Mouse (Mus musculus): Measurements from ENCODE around the gene Apoc2.

Gene Apoc2

DNA sequence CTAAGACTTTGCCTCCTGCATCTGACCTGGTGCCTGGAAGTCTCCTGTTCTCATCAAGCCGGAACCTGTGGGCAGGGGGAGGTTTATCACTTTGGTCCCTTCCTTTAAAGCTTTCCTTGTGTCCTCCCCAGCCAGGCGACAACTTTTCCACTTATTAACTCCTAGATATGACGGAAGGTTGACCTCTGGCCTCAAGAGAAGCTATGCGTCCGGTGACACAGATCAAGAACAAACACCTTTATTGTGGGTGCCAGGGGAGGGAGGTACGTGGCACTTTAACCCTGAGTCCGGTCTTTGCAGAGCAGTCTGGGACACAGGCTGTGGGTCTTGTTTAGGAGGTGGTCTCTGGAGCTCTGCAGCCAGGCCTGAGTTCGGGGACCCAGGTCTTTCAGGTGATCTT, at the start of gene Apoc2:
Gene Apoc2 (minus strand): TSS at position 70 of the 400 bp plus-strand sequence.
- no peak for DNase-seq

DNA sequence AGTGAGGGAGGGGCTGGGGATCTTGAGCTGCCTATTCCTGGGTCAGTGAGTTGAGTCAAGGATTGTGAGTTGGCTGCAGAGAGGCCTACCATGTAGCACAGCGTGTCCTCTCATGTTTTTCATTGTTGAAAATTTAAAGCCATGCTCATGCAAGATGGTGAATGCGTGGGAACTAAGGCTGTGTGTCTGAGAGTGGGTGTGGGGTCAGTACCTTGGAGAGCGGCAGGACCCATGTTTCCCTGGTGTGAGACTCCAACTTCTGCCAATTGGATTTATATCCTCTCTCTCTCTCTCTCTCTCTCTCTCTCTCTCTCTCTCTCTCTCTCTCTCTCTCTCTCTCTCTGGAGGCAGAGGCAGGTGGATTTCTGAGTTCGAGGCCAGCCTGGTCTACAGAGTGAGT, 48.8 kb upstream of the Apoc2 start:
- no peak for DNase-seq

DNA sequence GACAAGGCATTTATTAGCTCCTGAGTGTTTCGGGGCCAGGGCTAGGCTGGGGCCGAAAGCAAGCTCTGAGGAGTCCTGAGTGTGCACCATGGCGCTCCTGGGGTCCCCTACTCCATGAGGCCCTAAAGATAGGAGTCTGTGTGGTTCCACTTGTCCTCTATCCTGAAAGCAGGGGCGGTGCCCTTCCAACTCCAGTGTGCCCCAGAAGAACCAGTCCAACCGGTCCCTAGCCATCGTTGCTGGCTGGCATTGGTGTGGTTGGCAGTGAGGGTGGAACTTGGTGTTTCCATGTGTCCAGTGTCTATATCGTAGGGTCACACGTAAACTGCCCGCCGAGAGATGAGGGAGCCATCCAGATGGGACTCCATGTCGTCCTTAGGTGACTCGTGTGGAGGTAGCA, 46.4 kb upstream of the Apoc2 start:
- no peak for DNase-seq

DNA sequence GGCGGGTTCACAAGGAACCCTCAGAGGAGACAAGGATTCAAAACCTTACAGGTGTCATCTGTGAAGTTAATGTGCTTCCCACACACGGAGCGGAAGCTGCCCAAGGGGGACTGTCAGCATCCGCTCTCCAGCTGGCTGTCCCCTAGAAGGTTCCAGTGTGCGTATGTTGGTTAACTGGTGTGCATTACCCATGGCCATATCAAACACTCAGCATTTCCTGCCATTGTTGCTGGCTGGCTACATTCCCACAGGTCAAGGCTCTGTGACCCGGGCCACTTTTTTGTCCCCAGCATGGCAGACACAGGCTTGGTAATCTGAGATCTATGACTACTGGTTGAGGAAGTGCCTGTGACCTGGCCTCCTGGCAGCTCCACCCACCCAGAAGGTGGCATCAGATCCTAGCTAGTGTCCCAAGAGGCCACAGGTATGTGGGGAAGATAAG, 45.0 kb upstream of the Apoc2 start:
- DNase-seq: no peak

DNA sequence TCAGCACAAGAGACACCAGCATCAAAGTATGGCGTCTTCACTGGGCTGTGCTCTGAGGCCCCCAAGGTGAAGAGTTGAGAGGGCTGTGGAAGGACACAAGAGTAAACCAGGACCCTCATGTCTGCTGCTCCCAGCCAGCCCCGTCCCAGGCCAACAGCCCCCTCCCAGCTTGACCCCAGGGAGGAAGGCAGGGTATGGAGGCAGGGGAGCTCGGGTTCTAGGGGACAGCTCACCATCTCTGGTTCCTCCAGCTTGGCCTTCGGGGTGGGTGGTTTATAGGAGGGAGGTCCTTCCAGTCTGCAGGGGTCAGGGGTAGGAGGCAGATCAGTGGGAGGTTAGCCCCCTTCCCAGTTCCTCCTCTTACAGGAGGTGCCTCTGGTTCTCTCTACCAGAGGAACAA, 41.5 kb upstream of the Apoc2 start:
- DNase-seq: no peak

DNA sequence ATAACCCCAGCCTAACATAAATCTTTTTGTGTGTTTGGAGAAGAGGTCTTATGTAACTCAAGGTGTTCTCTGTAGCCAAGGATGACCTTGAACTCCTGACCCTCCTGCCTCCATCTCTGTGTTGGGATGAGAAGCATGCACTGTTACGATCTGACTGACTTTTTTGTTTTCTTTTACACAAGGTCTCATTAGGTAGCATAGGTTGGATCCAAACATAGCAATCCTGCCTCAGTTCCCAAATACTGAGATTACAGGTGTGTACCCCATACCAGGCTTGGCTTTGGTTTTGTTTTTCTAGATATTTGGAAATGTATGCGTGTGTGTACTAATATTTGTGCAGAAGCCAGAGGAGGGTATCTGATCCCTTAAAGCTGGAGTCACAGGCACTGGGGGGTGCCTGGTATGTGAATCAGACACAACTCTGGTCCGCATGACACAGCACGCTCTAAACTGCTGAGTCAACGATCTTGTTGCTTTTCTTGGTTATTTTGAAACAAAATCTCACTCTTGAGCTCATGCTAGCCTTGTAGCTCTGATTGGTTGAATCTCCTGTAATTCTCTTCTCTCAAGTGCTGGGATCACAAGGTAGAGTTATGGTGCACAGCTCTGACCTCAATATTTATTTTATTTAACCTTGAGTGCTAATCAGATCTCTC, 40.7 kb upstream of the Apoc2 start:
- DNase-seq: no peak

DNA sequence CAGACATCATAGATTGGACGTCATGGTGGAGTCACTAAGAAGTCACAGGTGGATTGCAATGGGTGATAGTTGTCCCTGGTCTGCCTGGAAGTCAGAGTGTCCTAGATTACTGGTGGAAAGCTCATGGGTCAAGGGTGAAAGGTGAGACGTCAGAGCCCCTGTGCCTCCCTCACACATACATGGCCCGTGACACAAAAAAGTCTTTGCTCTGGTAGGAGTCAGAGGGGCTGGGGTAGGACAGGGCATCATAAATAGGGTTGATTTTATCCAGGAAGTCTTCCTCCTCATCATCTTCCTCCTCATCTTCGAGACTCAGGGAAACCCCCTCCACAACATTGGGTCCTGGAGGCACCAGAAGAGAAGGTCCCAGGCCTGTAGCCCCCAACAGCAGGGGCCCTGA, 39.6 kb upstream of the Apoc2 start:
- DNase-seq: peak; percentile 60

DNA sequence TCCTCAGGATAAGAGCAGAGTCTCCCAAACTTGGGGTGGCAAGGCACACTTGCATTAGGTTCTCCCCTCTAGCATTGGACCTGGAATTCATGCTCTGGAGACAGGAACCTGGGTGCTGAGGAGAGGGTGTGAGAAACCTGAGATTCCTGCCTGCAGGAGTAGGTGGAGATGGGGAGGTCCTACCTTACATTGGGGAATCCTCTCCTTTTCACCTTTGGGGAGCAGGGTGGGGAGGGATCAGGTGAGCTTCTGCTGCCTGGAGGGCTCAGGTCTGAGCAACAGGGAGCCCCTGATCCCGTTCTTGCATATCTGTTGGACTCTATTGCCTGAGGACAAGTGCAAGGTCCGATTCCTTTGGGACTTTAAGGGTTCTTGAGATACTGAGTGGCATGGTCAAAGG, 39.1 kb upstream of the Apoc2 start:
- DNase-seq: peak; percentile 69

DNA sequence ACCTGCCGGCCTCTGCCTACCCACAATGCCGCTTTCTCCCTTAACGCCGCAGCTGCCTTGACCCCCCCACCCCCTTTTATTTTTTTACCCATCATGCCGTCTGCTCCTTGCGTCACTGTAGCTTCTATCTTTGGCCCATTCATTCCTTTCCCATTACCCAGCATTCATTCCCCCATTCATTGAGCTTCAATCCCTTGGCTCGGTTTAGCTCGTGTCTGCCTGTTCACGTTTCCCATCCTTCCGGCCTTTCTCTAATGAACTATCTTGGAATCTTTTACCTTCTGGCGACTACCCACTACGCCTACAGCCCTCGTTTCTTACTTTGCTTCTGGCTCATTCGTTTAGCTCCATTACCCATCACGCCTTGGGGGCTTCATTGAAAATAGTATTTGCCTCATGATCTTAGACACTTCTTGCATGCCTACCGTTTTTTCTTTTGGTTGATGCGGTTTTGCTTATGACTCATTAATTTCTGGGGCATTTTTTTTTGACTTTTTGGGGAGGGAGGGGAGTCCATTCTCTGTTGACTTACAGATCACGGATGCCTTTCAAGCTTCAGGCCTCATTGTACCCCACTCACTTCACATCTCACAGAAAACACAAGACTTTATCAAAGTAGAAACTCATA, 38.4 kb upstream of the Apoc2 start:
- no peak for DNase-seq

DNA sequence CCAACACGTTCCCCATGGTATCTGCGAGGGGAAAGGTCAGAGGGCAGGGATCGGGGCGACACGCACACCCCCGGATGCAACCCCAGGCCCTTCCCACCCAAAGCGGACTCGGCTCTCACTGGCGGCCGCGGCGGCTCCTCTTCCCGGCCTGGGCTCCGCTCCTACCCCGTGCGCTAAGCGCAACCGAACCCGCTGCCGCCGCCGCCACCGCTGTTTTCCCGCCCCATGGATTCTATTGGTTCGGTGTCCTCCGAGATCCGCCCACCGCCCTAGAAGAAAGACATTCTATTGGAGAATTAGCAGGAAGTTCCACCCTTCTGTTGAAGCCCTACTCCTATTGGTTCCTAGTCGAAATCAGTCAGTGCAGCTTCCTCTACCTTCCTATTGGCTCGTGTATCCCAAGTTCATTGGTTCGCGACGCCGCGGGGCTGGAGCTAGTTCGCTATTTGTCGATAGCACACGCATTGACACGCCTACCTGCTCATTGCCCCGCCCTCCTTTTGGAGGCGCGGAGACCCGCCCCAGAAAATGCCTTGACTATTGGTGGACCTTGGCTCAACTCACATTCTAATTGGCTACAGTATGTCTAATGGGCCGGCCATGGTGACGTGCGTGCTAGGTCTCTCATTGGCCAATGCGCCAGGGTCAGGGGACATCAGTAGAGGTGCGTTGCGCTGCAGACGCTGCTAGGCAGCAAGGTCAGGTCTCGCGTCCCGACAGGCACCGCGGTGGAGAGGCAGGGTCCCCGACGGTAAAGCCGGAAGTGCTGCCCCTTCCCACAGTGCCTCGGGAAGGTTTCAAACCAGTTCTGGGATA, 37.7 kb upstream of the Apoc2 start, which contains the start of gene Tomm40:
Gene Tomm40 (minus strand): TSS at position 200 of the 816 bp plus-strand sequence.
- peak; percentile 100 for DNase-seq

DNA sequence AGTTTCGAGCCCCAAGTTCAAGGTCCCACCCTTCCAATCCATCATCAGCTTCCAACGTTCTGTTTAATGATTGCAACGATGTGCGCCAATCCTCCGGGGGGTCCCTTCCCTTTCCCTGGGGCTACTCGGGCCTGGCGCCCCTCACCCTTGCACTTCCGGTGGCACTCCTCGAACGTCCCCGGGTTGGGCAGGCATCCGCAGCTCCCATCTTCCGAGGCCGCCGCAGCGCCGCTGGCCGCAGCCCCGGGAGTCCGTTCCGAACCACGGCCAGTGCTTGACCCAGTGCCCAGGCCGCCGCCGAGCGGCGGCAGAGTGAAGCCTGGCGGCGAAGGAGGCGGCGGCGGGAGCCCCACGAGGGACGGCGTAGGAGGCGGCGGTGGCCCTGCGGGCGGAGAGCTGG, 37.1 kb upstream of the Apoc2 start:
- no peak for DNase-seq

DNA sequence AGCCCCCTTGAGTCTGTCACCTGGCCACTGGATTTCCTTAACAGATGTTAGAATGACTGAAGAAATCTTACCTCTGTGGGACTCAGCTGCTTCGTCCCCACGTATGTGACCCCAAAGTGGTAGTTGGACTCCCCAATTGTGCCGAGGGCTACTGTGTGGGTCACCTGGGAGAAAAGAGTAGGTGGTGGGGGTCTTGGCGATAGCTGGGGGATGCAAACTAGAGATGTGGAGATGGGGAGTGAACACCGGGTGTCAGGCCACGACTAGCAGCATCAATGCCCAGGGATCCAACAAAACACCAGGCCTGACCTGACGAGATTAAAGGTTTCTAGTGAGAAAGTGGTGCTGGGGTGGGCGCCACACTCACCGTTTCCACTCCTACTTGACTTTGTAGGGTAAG, 35.9 kb upstream of the Apoc2 start:
- peak; percentile 53 for DNase-seq

DNA sequence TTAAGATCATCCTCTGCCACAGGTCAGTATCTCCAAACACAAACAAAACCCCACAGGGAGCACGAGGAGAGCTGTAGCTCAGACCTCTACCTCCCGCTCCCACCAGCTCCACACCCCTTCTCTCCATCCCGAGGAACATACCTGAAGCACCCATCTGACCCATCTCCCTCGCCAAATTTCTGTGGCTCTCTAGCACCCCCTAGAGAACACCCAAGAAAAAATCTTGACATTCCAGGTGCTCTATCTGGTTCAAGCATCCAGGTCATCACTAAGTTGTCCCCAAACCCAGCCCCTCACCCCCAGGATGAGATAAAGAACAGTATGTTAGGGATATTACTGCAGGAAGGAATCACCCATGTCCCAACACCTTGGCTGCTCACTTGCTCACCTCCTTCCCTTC, 35.5 kb upstream of the Apoc2 start:
- peak; percentile 54 for DNase-seq

DNA sequence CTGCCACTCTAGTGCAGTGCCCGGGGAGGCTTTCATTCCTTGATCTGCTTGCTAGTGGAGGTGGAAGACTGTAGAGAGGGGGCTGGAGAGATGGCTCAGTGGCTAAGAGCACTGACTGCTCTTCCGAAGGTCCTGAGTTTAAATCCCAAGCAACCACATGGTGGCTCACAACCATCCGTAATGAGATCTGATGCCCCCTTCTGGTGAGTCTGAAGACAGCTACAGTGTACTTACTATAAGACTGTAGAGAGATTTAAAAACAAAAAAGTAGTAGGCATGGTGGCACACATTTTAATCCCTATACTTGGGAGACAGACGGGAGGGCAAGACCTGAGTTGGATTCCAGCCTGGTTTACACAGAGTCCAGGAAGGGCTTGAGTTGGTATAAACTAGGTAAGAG, 34.7 kb upstream of the Apoc2 start:
- DNase-seq: no peak

DNA sequence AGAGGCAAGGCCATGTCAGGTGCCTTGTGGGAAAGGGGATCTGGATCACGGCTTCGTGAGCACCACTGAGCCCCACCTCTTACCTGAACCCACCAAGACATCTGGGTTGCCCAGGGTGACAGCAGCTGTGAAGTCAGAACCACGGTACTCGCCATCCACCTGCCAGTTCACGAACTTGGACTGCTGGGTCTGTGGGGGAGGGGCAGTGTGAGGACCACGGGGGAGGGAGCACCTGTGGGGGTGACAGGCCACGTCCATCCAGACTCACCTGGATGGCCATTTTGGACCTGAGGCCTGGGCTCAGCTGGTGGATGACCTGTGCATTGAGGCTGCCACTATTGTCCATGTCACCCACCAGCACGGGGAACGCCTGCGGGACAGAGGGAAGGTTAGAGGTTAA, 32.9 kb upstream of the Apoc2 start:
- DNase-seq: peak; percentile 43

DNA sequence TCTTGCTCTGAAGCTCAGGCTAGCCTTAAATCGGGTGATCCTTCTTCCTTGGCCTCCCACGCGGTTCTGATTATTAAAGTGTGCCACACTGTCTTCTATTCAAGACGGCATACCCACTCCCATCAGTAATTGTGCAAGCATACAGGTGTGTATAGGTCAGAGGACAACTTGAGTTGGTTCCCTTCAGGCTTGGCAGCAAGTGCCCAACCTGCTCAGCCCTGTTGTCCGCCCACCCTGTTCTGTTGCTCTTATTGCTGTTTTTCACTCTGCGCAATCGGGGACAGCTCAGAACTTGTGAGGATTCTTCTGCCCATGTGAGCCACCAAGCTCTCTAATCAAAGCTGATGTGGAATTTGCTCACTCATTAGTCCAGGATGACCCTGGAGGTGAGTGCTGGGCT, 27.5 kb upstream of the Apoc2 start:
- no peak for DNase-seq

DNA sequence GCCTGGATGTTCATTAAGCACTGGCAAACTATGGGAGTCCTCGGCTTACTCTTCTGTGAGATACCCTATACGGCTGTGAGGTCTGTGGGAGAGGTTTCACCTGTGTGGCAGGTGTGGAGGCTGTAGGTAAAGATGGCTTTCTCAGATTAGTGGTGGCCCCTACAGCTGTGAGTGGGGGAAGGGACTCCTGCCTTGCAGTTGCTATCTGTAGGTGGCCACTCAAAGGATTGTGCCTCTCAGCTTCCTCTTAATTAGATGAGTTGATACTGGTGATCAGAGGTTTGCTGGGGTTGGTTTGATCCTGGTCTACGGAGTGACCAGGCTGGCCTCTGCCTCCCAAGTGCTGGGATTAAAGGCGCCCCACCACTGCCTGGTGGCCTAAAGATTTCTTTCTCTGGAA, 26.7 kb upstream of the Apoc2 start:
- no peak for DNase-seq

DNA sequence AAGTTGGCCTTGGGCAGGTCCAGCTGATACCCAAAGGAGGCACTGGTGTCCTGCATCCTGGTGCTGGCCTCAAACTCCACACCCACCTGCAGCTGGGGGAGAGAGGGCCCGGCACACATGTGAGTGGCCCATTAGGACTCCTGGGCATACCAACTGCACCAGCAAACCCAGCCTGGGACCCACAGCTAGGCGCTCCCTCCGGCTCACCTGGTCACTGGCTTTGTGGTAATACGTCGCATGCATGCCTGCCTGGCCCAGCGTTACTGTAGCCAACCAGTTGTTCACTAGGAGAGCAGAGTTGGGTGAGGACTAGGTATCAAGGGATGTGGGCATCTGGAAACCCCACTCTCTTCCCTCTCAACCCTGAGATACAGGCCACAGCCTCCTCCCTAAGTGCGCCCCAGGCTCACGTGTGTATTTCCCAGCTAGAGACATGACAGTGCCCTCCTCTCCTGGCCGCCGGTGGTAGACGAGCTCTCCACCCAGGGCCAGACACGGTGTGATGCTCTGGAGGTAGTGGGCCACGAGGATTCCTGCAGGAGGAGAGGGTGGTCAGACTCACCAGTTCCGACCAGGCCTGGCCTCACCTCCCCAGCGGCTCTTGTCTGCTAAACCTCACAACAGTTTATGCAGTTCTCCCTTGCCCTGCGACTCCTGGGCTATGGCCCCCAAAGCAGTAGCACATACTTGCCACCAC, 25.3 kb upstream of the Apoc2 start:
- DNase-seq: no peak

DNA sequence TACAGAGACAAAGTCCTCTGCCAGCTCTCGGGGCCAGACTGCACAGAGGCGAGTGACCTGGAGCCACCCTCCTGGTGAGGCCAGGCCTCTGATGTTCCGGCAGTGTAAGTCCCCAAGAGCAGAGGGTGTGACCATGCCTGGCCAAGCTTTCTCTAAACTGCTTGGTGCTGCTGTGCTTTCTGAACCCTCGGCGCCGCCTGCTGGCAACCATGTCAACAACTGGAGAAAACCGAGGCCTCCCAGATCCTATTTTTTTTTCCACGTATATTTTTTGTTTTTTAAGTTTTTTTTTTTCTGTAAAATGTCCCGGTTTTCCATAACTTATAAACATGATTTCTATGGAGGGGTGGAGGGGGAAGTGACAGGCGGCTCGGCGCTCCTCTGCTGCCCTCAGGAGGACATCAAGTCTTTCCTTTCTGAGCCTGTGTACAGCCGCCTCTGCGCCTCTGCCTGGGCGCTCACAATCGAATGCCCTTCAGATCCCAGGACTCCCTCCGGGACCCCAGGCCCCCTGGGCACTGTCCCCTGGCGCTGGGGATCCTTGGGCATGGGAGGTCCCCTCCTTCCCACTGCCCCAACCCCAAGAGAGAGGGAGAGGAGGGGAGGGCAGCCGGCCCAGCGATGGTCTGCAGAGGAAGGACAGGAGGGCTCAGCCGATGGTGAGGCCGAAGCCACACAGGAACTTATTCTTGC, 23.5 kb upstream of the Apoc2 start:
- no peak for DNase-seq

DNA sequence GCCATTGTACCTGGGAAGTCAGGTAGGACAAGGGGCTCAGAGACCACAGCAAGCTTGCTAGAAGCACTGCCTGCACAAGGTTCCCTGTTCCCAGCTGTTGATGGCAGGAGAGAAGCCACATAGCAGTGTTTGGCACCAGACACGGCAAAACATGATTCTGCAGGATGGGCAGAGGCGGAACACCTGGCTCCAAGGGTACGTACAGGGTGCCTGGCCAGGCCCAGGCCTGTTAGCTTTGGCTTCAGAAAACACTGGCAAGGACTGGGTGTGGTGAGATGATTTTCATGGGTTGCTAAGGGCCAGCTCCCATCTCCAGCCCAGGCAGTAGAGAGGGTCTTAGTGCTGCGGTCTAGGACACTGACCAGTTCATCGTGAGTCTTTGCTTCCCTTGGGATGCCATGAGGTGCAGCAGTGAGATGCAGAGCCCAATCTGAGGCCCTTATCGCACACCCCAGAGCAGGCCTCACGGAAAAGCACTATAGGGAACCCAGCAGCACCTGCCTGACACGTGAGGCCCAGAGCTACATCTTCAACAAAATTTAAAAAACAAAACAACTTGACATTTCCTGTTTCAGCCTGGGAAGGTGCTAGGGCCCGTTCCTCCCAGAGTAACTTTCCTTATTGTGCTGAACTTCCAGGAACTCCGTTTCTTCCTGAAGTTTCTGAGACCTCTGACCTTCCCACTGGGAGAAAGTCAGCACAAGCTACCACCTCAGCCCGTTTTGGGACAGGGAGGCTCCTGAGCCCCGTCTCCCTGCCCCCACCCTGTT, 22.7 kb upstream of the Apoc2 start:
- DNase-seq: no peak

DNA sequence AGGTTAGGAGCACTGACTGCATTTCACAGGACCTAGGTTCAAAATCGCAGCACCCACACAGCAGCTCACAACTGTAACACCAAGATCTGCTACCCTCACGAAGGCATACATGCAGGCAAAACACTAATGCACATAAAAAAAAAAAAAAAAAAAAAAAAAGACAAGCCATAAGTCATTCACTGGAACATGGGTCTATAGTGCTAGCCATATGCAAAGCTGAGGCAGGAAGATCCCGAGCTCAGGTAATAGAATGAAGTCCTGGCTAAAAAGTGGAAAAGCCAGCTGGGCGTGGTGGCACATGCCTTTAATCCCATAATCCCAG, 22.0 kb upstream of the Apoc2 start:
- DNase-seq: no peak

Measured in cerebellum, adult 11-12 months (tissue).